ENCODE assay signal across 8 mouse cellular contexts in genomic region chr12:100198967-100199660, GRCm38 (mm10). TPM values are rescaled to one million over a fixed set of nuclear protein-coding genes. Genes with fewer than 3 reads are reported as not detected.
DNase-seq lines count a peak whose midpoint lies in the region; ATAC-seq lines count a peak whose summit lies in the region.

TSS of gene Calm1 (plus strand) at chr12:100199435.

- H3K4me1 ChIP-seq in hindbrain, embryonic 12.5 days: peaks cover 19% of the 10 kb centered on the region

- WGBS in hindbrain, embryonic 12.5 days: under 1% methylated on average over 57 of the region's 58 CpGs

- peak within 1 kb of the TSS; percentile 86 for H3K27ac ChIP-seq in hindbrain, embryonic 12.5 days

- H3K9ac ChIP-seq in hindbrain, embryonic 12.5 days: peak within 1 kb of the TSS; percentile 99

- peak within 1 kb of the TSS; percentile 96 for H3K4me3 ChIP-seq in hindbrain, embryonic 12.5 days

- peak; percentile 93 for DNase-seq in R1 (ENCODE audit: low read depth, low spot score)
- peak; percentile 97 to 99 for DNase-seq in cerebellum, postnatal 14 days
- DNase-seq in frontal cortex, postnatal 14 days (ENCODE audit: low spot score in 2 of 2): peak; percentile 87 to 92
- peak; percentile 97 to 98 for DNase-seq in layer of hippocampus, postnatal 25 days (ENCODE audit: extremely low spot score in 1 of 2, low spot score in 1 of 2)
- peak; percentile 93 for DNase-seq in lung, postnatal 25 days (ENCODE audit: low spot score)
- peak; percentile 89 for DNase-seq in retina, adult 2 months (ENCODE audit: low read depth, low spot score)
- DNase-seq in thymus, postnatal 25 days: peak; percentile 96

- peak; percentile 87 for ATAC-seq in hindbrain, embryonic 12.5 days (ENCODE audit: low FRiP score)

- H3K36me3 ChIP-seq in hindbrain, embryonic 12.5 days: peaks cover 15% of the 10 kb centered on the region

- no peaks in the 10 kb centered on the region for H3K9me3 ChIP-seq in hindbrain, embryonic 12.5 days (replicated peaks)

- no peaks in the 10 kb centered on the region for H3K27me3 ChIP-seq in hindbrain, embryonic 12.5 days

- H3K4me2 ChIP-seq in hindbrain, embryonic 12.5 days (replicated peaks): peak within 1 kb of the TSS; percentile 91

RNA-seq across cellular contexts. Expression of gene Calm1, which starts in this region (rescaled TPM):
- polyA plus RNA-seq in hindbrain, embryonic 12.5 days (2016; fragmentation: Nextera tagmentation; extraction: Ambion mirVana): 1,638 and 1,690 TPM in 2 replicates
- total RNA-seq in layer of hippocampus, postnatal 25 days (2021): 1,000 to 10,000 TPM; 1,915 to 2,063 TPM

Comparison
In these comparisons a context has a peak if more than half of its experiments do, and no peak if none do; other contexts are left out.
1. Peak in every context shown above with its lines: DNase-seq, ATAC-seq, H3K4me3 ChIP-seq and H3K27ac ChIP-seq.